In the genomic region with DNA sequence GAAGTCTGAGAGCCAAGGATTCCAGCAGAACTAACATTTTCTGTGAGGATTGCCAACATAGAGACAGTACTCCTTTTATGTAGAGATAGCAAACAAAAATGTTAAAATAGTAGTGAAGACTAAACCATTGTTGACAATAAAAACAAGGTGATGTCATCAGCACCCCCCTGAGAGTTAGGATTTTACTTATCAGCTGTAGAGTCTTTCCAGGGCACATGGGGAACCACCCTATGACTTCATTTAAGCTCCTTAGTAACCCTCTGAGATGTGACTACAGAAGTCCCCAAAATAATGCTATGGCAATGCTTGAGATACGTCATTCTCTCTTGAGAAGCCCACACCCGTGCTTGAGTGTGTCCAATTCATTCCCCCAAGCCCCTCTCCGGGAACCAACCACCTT, we compare ENCODE assay signal across 35 mouse cellular contexts. TPM values are rescaled to one million over a fixed set of nuclear protein-coding genes. Genes with fewer than 3 reads are reported as not detected.
"Had no signal": no experiment of that assay in that cellular context is flagged by ENCODE, and none has a peak within 500 bp of the region (broad histone marks: within the 10 kb centered on the region; RNA-seq: fewer than 3 reads in every experiment).

No protein-coding gene starts in this region.

- H3K27me3 ChIP-seq: heart, embryonic 12.5 days; hindbrain, embryonic 12.5 days; intestine, embryonic 15.5 days; limb, embryonic 12.5 days; liver, embryonic 13.5 days had no signal

- H3K4me3 ChIP-seq: heart, embryonic 10.5 days; heart, embryonic 12.5 days; hindbrain, embryonic 10.5 days; hindbrain, embryonic 12.5 days; intestine, embryonic 15.5 days; layer of hippocampus, adult 2 months; left cerebral cortex, adult 2 months; limb, embryonic 10.5 days; limb, embryonic 12.5 days; liver, embryonic 13.5 days had no signal

- DNase-seq: gastrocnemius, postnatal 10 days; gastrocnemius, postnatal 25 days; heart, adult 18-20 months; heart, postnatal 4 days; kidney, adult 18-20 months; kidney, adult 8-10 months; kidney, postnatal 10 days; kidney, postnatal 25 days; kidney, postnatal 4 days; liver; liver, embryonic 13.5 days had no signal

- H3K4me1 ChIP-seq: intestine, embryonic 15.5 days had no signal

- H3K9me3 ChIP-seq: heart, embryonic 10.5 days; heart, embryonic 12.5 days; hindbrain, embryonic 10.5 days; hindbrain, embryonic 12.5 days; intestine, embryonic 15.5 days; limb, embryonic 10.5 days; limb, embryonic 12.5 days; liver, embryonic 13.5 days had no signal

- H3K4me2 ChIP-seq: heart, embryonic 12.5 days; hindbrain, embryonic 12.5 days; hindbrain, embryonic 14.5 days; intestine, embryonic 15.5 days; limb, embryonic 12.5 days; liver, embryonic 11.5 days; liver, embryonic 13.5 days had no signal

- H3K9ac ChIP-seq: heart, embryonic 12.5 days; hindbrain, embryonic 12.5 days; hindbrain, embryonic 14.5 days; intestine, embryonic 15.5 days; limb, embryonic 12.5 days; liver, embryonic 13.5 days had no signal

- H3K36me3 ChIP-seq: hindbrain, embryonic 12.5 days; intestine, embryonic 15.5 days; liver, embryonic 13.5 days had no signal

- H3K27ac ChIP-seq: heart, embryonic 10.5 days; hindbrain, embryonic 10.5 days; hindbrain, embryonic 12.5 days; hindbrain, embryonic 14.5 days; intestine, embryonic 15.5 days; layer of hippocampus, adult 2 months; left cerebral cortex, adult 2 months; limb, embryonic 10.5 days; limb, embryonic 12.5 days; liver, embryonic 13.5 days had no signal

RNA-seq across cellular contexts. Expression of gene Atp6v1fnb, which starts 7.8 kb away (rescaled TPM):
- total RNA-seq: gastrocnemius, postnatal 25 days; gastrocnemius, postnatal 4 days; heart, adult 18-20 months; heart, adult 8-10 months; heart, postnatal 10 days; heart, postnatal 25 days; heart, postnatal 4 days; layer of hippocampus, postnatal 10 days had no signal
- polyA plus RNA-seq: heart, embryonic 10.5 days; heart, embryonic 12.5 days; heart, embryonic 14.5 days; heart, embryonic 16.5 days; hindbrain, embryonic 10.5 days; hindbrain, embryonic 12.5 days; hindbrain, embryonic 14.5 days; hindbrain, embryonic 16.5 days; inflammation-experienced regulatory T-cells, adult 6 months; intestine, postnatal 0 days; kidney, embryonic 14.5 days; limb, embryonic 14.5 days; liver, embryonic 13.5 days had no signal

RNA-seq across cellular contexts. Expression of gene Flnc, which starts 30.3 kb away (rescaled TPM):
- total RNA-seq: granulocyte monocyte progenitor cell, adult 5-6 weeks had no signal
- polyA plus RNA-seq: inflammation-experienced regulatory T-cells, adult 6 months had no signal
